Mouse (Mus musculus) ES-Bruce4 (cell line): ENCODE results near the gene Gm32717. TPM values are rescaled to one million over a fixed set of nuclear protein-coding genes. Genes with fewer than 3 reads are reported as not detected.
"Not testable (repeated sequence)": the region's sequence is repeated elsewhere in the genome, so short reads cannot be mapped to it uniquely, and the experiment has no call there.

ENCODE experiments used
- H3K27ac ChIP-seq: 2 replicates; pipeline ENCODE4 v1.5.1; 2012; ENCODE audit warnings: low read length, inconsistent platforms; ENCODE audit not compliant: insufficient read depth
- H3K27me3 ChIP-seq: 2 replicates; pipeline ENCODE4 v1.6.1; 2012; ENCODE audit warnings: mild to moderate bottlenecking, low read length, inconsistent platforms; ENCODE audit not compliant: control insufficient read depth, poor library complexity, insufficient read depth, severe bottlenecking
- H3K36me3 ChIP-seq: 2 replicates; pipeline ENCODE4 v1.6.1; 2012; ENCODE audit warnings: inconsistent platforms, mild to moderate bottlenecking, low read length, moderate library complexity; ENCODE audit not compliant: control insufficient read depth, poor library complexity, insufficient read depth, severe bottlenecking
- H3K4me1 ChIP-seq: one replicate; pipeline ENCODE4 v1.8.1; 2011; ENCODE audit warnings: low read length; ENCODE audit not compliant: control insufficient read depth, insufficient read depth
- H3K4me3 ChIP-seq: 2 replicates; pipeline ENCODE4 v1.5.1; 2011; ENCODE audit warnings: low read depth, mild to moderate bottlenecking, low read length
- H3K9ac ChIP-seq: 2 replicates; pipeline ENCODE4 v1.6.1; 2012; ENCODE audit warnings: low read depth, mild to moderate bottlenecking, inconsistent platforms; ENCODE audit not compliant: poor library complexity, severe bottlenecking
- H3K9me3 ChIP-seq: replicated peaks from 2 replicates; pipeline ENCODE4 v1.6.1; 2012; ENCODE audit warnings: mild to moderate bottlenecking, low read length, inconsistent platforms; ENCODE audit not compliant: control insufficient read depth, poor library complexity, insufficient read depth, severe bottlenecking
- CTCF ChIP-seq: IDR thresholded peaks from one replicate; pipeline ENCODE4 v1.8.1; 2011; ENCODE audit warnings: low read depth, low read length
- EP300 ChIP-seq: IDR thresholded peaks from 2 replicates; pipeline ENCODE4 v1.6.1; 2011; ENCODE audit warnings: low read depth, low read length; ENCODE audit not compliant: insufficient read depth
- POLR2A ChIP-seq: IDR thresholded peaks from one replicate; pipeline ENCODE4 v1.8.1; 2011; ENCODE audit warnings: low read length; ENCODE audit not compliant: insufficient read depth
- polyA plus RNA-seq: library from polyadenylated mRNA; stranded (reverse); fragments of >200 nt; gene quantifications from 2 replicates; pipeline ENCODE4 v1.2.4, GENCODE M21; 2011; ENCODE audit warnings: low read depth; ENCODE audit not compliant: missing spikeins, insufficient read depth, insufficient read length

Gm32717 gene
- polyA plus RNA-seq, 1 experiment, result not detected

GRCm38 (mm10) chr10:118250852-118251295 lies 10.3 kb upstream of the Gm32717 start:
- no peak overlapping the region for H3K4me3 ChIP-seq
- no peaks in the 10 kb centered on the region for H3K27me3 ChIP-seq
- no peak overlapping the region for H3K27ac ChIP-seq
- H3K36me3 ChIP-seq, result no peaks in the 10 kb centered on the region
- TF ChIP-seq EP300 (no peak), CTCF (no peak), POLR2A (no peak)
- no peak overlapping the region for H3K9ac ChIP-seq
- peaks cover 10% of the 10 kb centered on the region for H3K9me3 ChIP-seq
- H3K4me1 ChIP-seq, result no peaks in the 10 kb centered on the region

GRCm38 (mm10) chr10:118249006-118249595 lies 8.5 kb upstream of the Gm32717 start:
- not testable (repeated sequence) for H3K27me3 ChIP-seq, H3K27ac ChIP-seq, H3K4me1 ChIP-seq

DNA sequence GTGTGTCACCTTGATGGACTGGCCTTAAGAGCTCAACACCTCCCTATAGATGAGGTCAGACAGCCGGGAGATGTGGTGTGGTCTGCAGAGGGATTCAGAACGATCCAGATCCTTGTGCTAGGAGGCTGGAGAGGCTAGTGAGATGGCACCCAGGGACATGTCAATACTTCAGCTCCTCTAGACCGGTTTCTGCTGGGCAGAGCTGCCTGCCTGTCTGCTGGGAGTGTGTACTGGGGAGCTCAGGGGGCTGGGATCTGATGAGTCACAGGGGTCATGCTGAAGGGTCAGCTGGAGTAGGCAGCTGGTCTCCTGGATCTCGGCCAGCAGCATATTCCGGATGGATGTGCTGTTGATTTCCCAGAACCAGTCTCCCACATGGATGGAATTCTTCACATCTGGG lies 8.0 kb downstream of the Gm32717 start:
- H3K9me3 ChIP-seq, H3K27ac ChIP-seq, H3K4me3 ChIP-seq, H3K4me1 ChIP-seq, H3K36me3 ChIP-seq, H3K9ac ChIP-seq, H3K27me3 ChIP-seq: not testable (repeated sequence)

More at GRCm38 (mm10) chr10:118249006-118249595, 8.5 kb upstream of the Gm32717 start:
- H3K36me3 ChIP-seq, H3K9ac ChIP-seq, H3K4me3 ChIP-seq: not testable (repeated sequence)
- H3K9me3 ChIP-seq, result peaks cover 10% of the 10 kb centered on the region

DNA sequence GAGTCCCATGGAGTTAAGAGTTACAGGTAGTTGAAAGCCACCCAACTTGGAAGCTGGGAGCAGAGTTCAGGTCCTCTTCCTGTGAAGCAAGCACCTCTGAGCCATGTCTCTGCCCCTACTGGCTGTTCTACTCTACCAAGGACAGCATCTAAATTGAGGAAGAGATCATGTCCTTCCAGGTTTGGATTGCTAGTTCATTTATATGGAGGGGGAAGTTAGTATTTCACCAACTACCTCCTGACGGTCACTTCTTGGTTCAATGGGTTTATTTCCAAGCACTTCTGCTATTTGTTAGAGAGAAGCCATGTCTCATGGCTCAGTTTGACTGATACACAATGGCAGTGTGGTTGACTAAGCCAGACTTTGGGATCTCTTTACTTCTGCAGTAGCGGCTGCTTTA lies 13.0 kb downstream of the Gm32717 start:
- H3K4me1 ChIP-seq, H3K27ac ChIP-seq, H3K27me3 ChIP-seq, H3K9me3 ChIP-seq, H3K9ac ChIP-seq, H3K36me3 ChIP-seq, H3K4me3 ChIP-seq: not testable (repeated sequence)

- not testable (repeated sequence) for H3K9ac ChIP-seq, H3K36me3 ChIP-seq, H3K4me3 ChIP-seq, H3K27ac ChIP-seq, H3K4me1 ChIP-seq, H3K9me3 ChIP-seq, H3K27me3 ChIP-seq
These were observed 24.7 kb downstream of the Gm32717 start for GRCm38 (mm10) chr10:118215719-118216393.

DNA sequence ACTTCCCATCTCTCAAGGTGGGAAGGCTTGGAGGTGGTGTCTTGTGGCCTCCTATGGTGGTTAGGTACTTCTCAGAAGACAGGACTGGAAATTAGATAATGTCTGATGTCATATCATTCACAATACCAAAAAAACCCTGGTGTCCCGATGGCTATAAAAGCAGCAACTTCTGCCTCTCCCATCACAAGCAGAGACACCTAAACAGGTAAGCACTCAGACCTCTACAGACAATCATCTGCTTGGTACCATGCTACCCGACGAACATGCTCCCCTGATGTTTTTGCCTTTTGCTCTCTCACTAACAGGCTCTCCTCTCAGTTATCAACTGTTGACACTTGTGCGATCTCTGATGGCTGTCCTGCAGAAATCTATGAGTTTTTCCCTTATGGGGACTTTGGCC lies 35.9 kb downstream of the Gm32717 start, which contains the start of gene Il22:
Gene Il22, plus strand, starts transcription at position 301 of the 400 bp plus-strand sequence.
- Histone ChIP-seq H3K27ac (no peak within 1 kb of the TSS), H3K4me3 (no peak within 1 kb of the TSS), H3K27me3 (no peaks in the 10 kb centered on the region), H3K9ac (no peak within 1 kb of the TSS), H3K36me3 (no peaks in the 10 kb centered on the region), H3K4me1 (no peaks in the 10 kb centered on the region), H3K9me3 (no peaks in the 10 kb centered on the region)
- TF ChIP-seq CTCF, result no peak
- no peak for TF ChIP-seq POLR2A
- TF ChIP-seq EP300, result no peak

DNA sequence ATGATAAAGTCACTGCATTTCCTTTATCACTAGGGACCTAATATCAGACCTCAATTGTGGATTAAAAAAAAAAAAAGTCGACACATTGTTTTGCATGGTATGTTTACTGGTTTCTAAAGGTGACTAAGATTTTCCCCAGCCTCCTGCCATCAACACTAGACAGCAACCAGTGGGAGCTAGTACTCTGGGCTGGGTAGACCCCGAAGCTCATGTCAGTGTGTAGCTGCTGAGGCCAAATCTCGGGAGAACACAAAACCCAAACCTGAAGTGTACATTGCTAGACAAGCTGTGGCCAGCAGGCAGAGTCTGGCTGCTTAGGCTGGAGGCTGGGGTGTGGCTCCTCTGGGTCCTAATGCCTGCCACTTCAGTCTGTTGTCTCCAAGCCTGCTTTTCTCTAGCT lies 45.4 kb downstream of the Gm32717 start:
- H3K4me1 ChIP-seq, H3K9ac ChIP-seq, H3K36me3 ChIP-seq, H3K4me3 ChIP-seq, H3K27me3 ChIP-seq, H3K9me3 ChIP-seq, H3K27ac ChIP-seq: not testable (repeated sequence)

Other genes with a start within 250 kb of the Gm32717 start
- 23.5 and 33.0 TPM in 2 replicates for gene Mdm1, start 99.0 kb downstream of the Gm32717 start, polyA plus RNA-seq
- gene Il22, start 35.8 kb downstream of the Gm32717 start, polyA plus RNA-seq, result not detected in 2 replicates
- not detected in 2 replicates for gene Gm32802, start 17.9 kb upstream of the Gm32717 start, polyA plus RNA-seq
- not detected in 2 replicates for gene Iltifb, start 54.3 kb upstream of the Gm32717 start, polyA plus RNA-seq
- gene Gm9040, start 86.2 kb upstream of the Gm32717 start, polyA plus RNA-seq, result not detected in 2 replicates
- not detected in 2 replicates for gene Gm9044, start 91.6 kb upstream of the Gm32717 start, polyA plus RNA-seq
- gene Gm9045, start 97.1 kb upstream of the Gm32717 start, polyA plus RNA-seq, result not detected in 2 replicates
- gene Gm9046, start 102.5 kb upstream of the Gm32717 start, polyA plus RNA-seq, result not detected in 2 replicates
- gene Gm9048, start 107.9 kb upstream of the Gm32717 start, polyA plus RNA-seq, result not detected in 2 replicates
- gene Gm9049, start 113.3 kb upstream of the Gm32717 start, polyA plus RNA-seq, result not detected in 2 replicates
- not detected in 2 replicates for gene Ifng, start 200.3 kb upstream of the Gm32717 start, polyA plus RNA-seq